Mouse (Mus musculus): Measurements from ENCODE around the gene 1810049J17Rik. TPM values are rescaled to one million over a fixed set of nuclear protein-coding genes. Genes with fewer than 3 reads are reported as not detected.

The 1810049J17Rik gene
- polyA plus RNA-seq, 1 experiment from 2014 or later, result not detected

Other genes with a start within 250 kb of the 1810049J17Rik start
- 108 and 109 TPM in 2 replicates for gene Zfr, start 204.1 kb downstream of the 1810049J17Rik start, polyA plus RNA-seq (2015; fragmentation: Nextera tagmentation; extraction: Ambion mirVana)
- gene Mtmr12, start 116.9 kb downstream of the 1810049J17Rik start, polyA plus RNA-seq (2015; fragmentation: Nextera tagmentation; extraction: Ambion mirVana), result 20.9 and 21.1 TPM in 2 replicates
- gene Golph3, start 449 bp downstream of the 1810049J17Rik start, polyA plus RNA-seq (2015; fragmentation: Nextera tagmentation; extraction: Ambion mirVana), result 84.5 and 90.9 TPM in 2 replicates